Mouse (Mus musculus): ENCODE measurements around the gene Hs3st4. TPM values are rescaled to one million over a fixed set of nuclear protein-coding genes. Genes with fewer than 3 reads are reported as not detected.

Hs3st4 gene
- polyA plus RNA-seq, 1 experiment from 2014 or later, result 1.6 TPM

DNA sequence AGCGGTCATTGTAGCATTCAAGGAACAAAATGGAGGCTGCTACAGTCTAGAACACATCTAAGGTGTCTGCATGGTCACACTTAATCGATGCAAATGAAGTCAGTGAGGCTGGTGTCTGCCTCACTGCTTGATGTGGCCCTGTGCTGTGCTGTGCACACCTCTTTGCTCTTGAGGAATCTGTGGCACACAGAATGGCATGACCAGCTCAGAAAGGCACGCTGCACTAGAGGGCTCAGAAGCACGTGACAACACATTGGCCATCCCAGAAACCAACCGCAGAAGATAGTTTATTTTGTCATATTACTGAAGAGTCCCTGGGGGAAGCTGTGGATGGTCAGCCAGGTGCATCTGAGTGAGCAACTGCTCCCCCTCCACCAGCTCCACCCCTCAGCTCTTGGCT is 44.2 kb downstream of the Hs3st4 start:
- Histone ChIP-seq H3K9ac (no peak overlapping the region), H3K27me3 (replicated peaks) (no peaks in the 10 kb centered on the region), H3K4me3 (no peak overlapping the region), H3K27ac (no peak overlapping the region), H3K36me3 (no peaks in the 10 kb centered on the region), H3K4me1 (no peaks in the 10 kb centered on the region), H3K9me3 (no peaks in the 10 kb centered on the region), H3K4me2 (replicated peaks) (no peak overlapping the region)
- no peak for ATAC-seq (ENCODE audit: low FRiP score, low read depth)
- WGBS, result 93% methylated on average over 5 of the region's 5 CpGs

- no peak for ATAC-seq (ENCODE audit: low FRiP score, low read depth)
- Histone ChIP-seq H3K27ac (no peak overlapping the region), H3K4me2 (replicated peaks) (no peak overlapping the region), H3K27me3 (replicated peaks) (no peaks in the 10 kb centered on the region), H3K9me3 (no peaks in the 10 kb centered on the region), H3K4me3 (no peak overlapping the region), H3K36me3 (no peaks in the 10 kb centered on the region), H3K9ac (no peak overlapping the region), H3K4me1 (no peaks in the 10 kb centered on the region)
- 37% methylated on average over 2 of the region's 2 CpGs for WGBS
Observed at GRCm38 (mm10) chr7:124032236-124032635, 49.6 kb downstream of the Hs3st4 start.

DNA sequence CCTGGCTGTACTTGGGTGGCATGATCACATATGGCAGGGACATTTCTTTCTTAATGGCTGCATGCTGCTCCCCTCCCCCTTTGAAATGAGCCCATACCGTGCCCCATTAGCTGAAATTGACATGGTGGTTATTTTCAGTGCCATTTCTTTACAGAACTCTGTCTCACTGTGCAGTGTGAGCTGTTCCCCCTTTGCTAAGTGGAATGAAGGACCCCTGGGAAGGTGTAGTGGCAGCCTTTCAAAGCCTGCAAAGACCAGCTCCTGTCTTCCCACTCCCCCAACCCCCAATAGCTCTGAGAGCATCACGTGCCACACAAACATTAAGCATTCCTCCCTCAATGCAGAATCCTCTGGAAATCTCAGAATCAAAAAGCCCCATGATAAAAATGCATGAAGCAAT is 50.7 kb downstream of the Hs3st4 start:
- no peaks in the 10 kb centered on the region for H3K27me3 ChIP-seq (replicated peaks)
- WGBS, result 69% methylated on average over 2 of the region's 2 CpGs
- H3K36me3 ChIP-seq, result no peaks in the 10 kb centered on the region
- H3K9me3 ChIP-seq, result no peaks in the 10 kb centered on the region
- no peak for ATAC-seq (ENCODE audit: low FRiP score, low read depth)
- H3K4me3 ChIP-seq, result no peak overlapping the region
- H3K4me1 ChIP-seq, result no peaks in the 10 kb centered on the region
- no peak overlapping the region for H3K27ac ChIP-seq
- H3K9ac ChIP-seq, result no peak overlapping the region
- no peak overlapping the region for H3K4me2 ChIP-seq (replicated peaks)

GRCm38 (mm10) chr7:124037281-124037700 is 54.6 kb downstream of the Hs3st4 start:
- Histone ChIP-seq H3K27ac (no peak overlapping the region), H3K4me3 (no peak overlapping the region)
- 61% methylated on average over 5 of the region's 5 CpGs for whole genome bisulfite sequencing

DNA sequence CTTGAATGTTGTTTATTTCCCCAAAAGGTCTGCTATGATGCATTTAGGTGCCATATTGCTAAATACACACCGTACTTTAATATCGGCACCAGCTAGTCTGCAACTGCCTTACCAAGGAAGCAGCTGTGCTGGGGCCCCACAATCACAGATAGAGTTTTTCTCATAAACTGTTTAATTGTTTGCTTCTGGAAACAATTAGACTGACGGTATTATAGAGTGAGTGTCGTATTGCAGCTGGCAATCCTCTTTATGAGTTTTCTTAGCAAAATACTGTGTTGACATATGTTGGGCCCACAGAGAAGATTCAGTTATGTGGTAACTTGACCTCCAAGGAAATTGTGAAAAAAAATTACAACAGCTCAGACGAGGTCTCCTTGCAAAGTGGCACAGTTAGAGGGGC is 56.5 kb downstream of the Hs3st4 start:
- H3K27me3 ChIP-seq (replicated peaks), result no peaks in the 10 kb centered on the region
- no peaks in the 10 kb centered on the region for H3K4me1 ChIP-seq
- H3K4me3 ChIP-seq, result no peak overlapping the region
- H3K9ac ChIP-seq, result no peak overlapping the region
- ATAC-seq (ENCODE audit: low FRiP score, low read depth), result no peak
- WGBS, result 81% methylated on average over 5 of the region's 5 CpGs
- H3K36me3 ChIP-seq, result no peaks in the 10 kb centered on the region
- H3K9me3 ChIP-seq, result no peaks in the 10 kb centered on the region
- H3K27ac ChIP-seq, result no peak overlapping the region
- no peak overlapping the region for H3K4me2 ChIP-seq (replicated peaks)

More at GRCm38 (mm10) chr7:124037281-124037700, 54.6 kb downstream of the Hs3st4 start:
- H3K9me3 ChIP-seq, result no peaks in the 10 kb centered on the region
- H3K27me3 ChIP-seq (replicated peaks), result no peaks in the 10 kb centered on the region
- H3K9ac ChIP-seq, result no peak overlapping the region
- no peaks in the 10 kb centered on the region for H3K4me1 ChIP-seq
- no peak overlapping the region for H3K4me2 ChIP-seq (replicated peaks)
- ATAC-seq (ENCODE audit: low FRiP score, low read depth), result no peak
- H3K36me3 ChIP-seq, result no peaks in the 10 kb centered on the region

- Histone ChIP-seq H3K9ac (no peak overlapping the region), H3K4me1 (no peaks in the 10 kb centered on the region), H3K27ac (no peak overlapping the region), H3K4me2 (replicated peaks) (no peak overlapping the region), H3K4me3 (no peak overlapping the region), H3K9me3 (no peaks in the 10 kb centered on the region), H3K36me3 (no peaks in the 10 kb centered on the region), H3K27me3 (replicated peaks) (no peaks in the 10 kb centered on the region)
- no peak for ATAC-seq (ENCODE audit: low FRiP score, low read depth)
Observed at GRCm38 (mm10) chr7:124047382-124047781, 64.7 kb downstream of the Hs3st4 start.

DNA sequence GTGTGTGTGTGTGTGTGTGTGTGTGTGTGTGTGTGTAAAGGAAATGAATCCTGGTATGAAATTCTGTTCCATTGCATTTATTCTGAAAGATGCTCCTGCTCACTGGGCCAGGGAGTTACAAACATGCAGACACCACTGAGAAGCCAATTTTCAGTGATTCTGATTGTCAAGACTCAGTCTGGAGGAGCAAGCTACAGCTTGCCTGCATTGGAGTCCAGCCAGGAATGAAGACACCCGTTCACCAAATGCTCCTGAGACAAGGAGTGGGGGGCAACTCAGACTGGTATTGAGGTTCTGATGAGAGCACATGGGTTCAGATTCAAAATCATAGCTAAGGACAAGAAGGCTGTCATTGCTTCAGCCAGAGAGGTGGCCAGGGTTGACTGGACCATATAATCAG is 66.3 kb downstream of the Hs3st4 start:
- no peak overlapping the region for H3K4me3 ChIP-seq
- no peak overlapping the region for H3K9ac ChIP-seq
- ATAC-seq (ENCODE audit: low FRiP score, low read depth), result no peak
- 95% methylated on average over 1 of the region's 1 CpGs for WGBS
- H3K36me3 ChIP-seq, result no peaks in the 10 kb centered on the region
- no peak overlapping the region for H3K27ac ChIP-seq
- H3K4me1 ChIP-seq, result no peaks in the 10 kb centered on the region
- no peak overlapping the region for H3K4me2 ChIP-seq (replicated peaks)
- no peaks in the 10 kb centered on the region for H3K9me3 ChIP-seq
- H3K27me3 ChIP-seq (replicated peaks), result no peaks in the 10 kb centered on the region

- Histone ChIP-seq H3K27ac (no peak overlapping the region), H3K4me3 (no peak overlapping the region), H3K36me3 (no peaks in the 10 kb centered on the region), H3K4me1 (no peaks in the 10 kb centered on the region), H3K9ac (no peak overlapping the region), H3K27me3 (replicated peaks) (no peaks in the 10 kb centered on the region), H3K9me3 (no peaks in the 10 kb centered on the region), H3K4me2 (replicated peaks) (no peak overlapping the region)
- WGBS, result 90% methylated on average over 5 of the region's 5 CpGs
- no peak for ATAC-seq (ENCODE audit: low FRiP score, low read depth)
Observed at GRCm38 (mm10) chr7:124050421-124050820, 67.8 kb downstream of the Hs3st4 start.

DNA sequence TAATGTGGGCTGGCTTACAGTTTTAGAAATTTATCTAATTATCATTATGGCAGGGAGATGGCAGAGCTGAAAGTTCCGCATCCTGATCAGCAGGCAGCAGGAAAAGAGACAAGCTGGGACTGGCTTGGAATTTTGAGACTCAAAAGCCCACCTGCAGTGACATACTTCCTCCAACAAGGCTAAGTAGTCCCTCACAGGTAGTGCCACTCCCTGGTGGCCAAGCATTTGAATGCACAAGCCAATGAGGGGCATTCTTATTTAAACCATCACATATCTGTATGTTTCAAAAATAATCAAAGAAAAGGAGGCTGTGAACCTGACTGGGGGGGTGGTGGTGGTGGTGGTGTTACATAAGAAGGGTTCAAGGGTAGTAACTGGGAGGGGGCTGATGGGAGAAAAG is 101.1 kb downstream of the Hs3st4 start:
- no peak overlapping the region for H3K4me3 ChIP-seq
- no peaks in the 10 kb centered on the region for H3K36me3 ChIP-seq
- 75% methylated on average over 1 of the region's 1 CpGs for WGBS
- no peak overlapping the region for H3K27ac ChIP-seq
- H3K4me1 ChIP-seq, result no peaks in the 10 kb centered on the region
- no peaks in the 10 kb centered on the region for H3K9me3 ChIP-seq
- H3K9ac ChIP-seq, result no peak overlapping the region
- H3K27me3 ChIP-seq (replicated peaks), result no peaks in the 10 kb centered on the region
- H3K4me2 ChIP-seq (replicated peaks), result no peak overlapping the region
- no peak for ATAC-seq (ENCODE audit: low FRiP score, low read depth)

DNA sequence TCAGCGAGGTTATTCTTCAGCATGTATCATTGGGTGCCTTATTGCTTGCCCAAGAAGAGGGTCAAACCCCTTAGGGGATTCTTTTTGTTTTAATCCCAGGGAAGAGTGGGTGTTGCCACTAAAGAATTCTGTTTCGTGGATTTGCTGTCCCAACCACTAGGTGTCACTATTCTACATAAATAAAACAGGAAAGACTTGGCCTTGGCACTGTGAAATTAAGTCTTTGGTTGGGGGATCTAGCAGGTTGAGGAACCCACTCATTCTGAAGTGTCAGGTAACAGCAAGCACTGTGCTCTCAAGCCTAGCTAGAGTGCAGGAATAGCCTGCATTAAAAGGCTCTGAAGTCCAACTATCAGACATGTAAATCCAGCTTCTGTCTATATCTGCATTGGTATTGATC is 146.3 kb downstream of the Hs3st4 start:
- Histone ChIP-seq H3K36me3 (no peaks in the 10 kb centered on the region), H3K4me3 (no peak overlapping the region), H3K27ac (no peak overlapping the region), H3K4me2 (replicated peaks) (no peak overlapping the region), H3K9ac (no peak overlapping the region), H3K4me1 (no peaks in the 10 kb centered on the region), H3K27me3 (replicated peaks) (no peaks in the 10 kb centered on the region), H3K9me3 (no peaks in the 10 kb centered on the region)
- 10% methylated on average over 2 of the region's 2 CpGs for WGBS
- no peak for ATAC-seq (ENCODE audit: low FRiP score, low read depth)

- WGBS, result 69% methylated on average over 7 of the region's 7 CpGs
- Histone ChIP-seq H3K27ac (no peak overlapping the region), H3K4me3 (no peak overlapping the region), H3K4me2 (replicated peaks) (no peak overlapping the region), H3K27me3 (replicated peaks) (no peaks in the 10 kb centered on the region), H3K9ac (no peak overlapping the region), H3K4me1 (no peaks in the 10 kb centered on the region), H3K9me3 (no peaks in the 10 kb centered on the region), H3K36me3 (no peaks in the 10 kb centered on the region)
- ATAC-seq (ENCODE audit: low FRiP score, low read depth), result no peak
Observed at GRCm38 (mm10) chr7:124131312-124131711, 148.6 kb downstream of the Hs3st4 start.

DNA sequence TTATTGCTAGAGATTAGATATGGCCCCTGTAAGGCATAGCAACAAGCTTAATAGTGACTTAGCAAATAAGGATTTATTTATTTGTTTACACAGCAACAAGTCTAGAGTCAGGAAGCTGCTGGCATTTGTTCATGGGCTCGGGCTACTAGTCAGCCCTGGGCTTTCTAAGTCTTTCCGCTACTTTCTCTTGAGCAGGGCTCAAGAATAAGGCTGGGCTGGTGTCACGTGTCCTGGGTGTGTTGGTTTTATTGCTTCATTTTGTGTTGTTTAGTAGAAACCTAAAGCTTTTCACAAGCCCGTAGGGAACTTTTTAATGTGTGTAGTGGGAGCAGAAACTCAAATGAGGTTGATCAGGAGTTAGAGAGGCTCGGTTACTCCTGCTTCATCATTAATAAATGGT is 153.5 kb downstream of the Hs3st4 start:
- Histone ChIP-seq H3K4me3 (no peak overlapping the region), H3K4me2 (replicated peaks) (no peak overlapping the region), H3K36me3 (no peaks in the 10 kb centered on the region), H3K4me1 (no peaks in the 10 kb centered on the region), H3K27ac (no peak overlapping the region), H3K9me3 (no peaks in the 10 kb centered on the region), H3K27me3 (replicated peaks) (no peaks in the 10 kb centered on the region), H3K9ac (no peak overlapping the region)
- ATAC-seq (ENCODE audit: low FRiP score, low read depth), result no peak
- 70% methylated on average over 5 of the region's 5 CpGs for WGBS

DNA sequence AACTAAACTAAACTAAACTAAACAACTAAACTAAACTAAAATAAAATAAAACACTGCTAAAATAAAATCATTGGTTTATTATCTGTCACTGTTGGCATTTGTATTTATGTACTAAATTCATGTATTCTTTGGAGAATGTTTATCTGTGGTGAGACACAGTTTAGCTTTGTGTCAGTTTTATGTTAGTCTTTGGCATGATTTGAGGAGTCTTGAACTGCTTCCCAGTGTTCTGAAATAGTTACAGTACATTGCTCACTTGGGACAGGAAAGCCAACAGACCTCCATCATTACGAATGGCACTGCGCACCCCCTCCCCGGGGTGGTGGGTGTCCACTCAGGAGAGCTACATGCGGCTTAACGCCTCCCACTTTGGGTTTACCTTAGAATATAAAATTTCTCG is 158.6 kb downstream of the Hs3st4 start:
- no peak overlapping the region for H3K4me3 ChIP-seq
- H3K4me2 ChIP-seq (replicated peaks), result no peak overlapping the region
- no peak for ATAC-seq (ENCODE audit: low FRiP score, low read depth)
- WGBS, result 97% methylated on average over 6 of the region's 6 CpGs
- H3K27ac ChIP-seq, result no peak overlapping the region
- no peaks in the 10 kb centered on the region for H3K36me3 ChIP-seq
- H3K9me3 ChIP-seq, result no peaks in the 10 kb centered on the region
- H3K4me1 ChIP-seq, result no peaks in the 10 kb centered on the region
- no peaks in the 10 kb centered on the region for H3K27me3 ChIP-seq (replicated peaks)
- no peak overlapping the region for H3K9ac ChIP-seq

- Histone ChIP-seq H3K9me3 (no peaks in the 10 kb centered on the region), H3K27me3 (replicated peaks) (no peaks in the 10 kb centered on the region), H3K4me1 (no peaks in the 10 kb centered on the region), H3K27ac (no peak overlapping the region), H3K36me3 (no peaks in the 10 kb centered on the region), H3K4me3 (no peak overlapping the region), H3K9ac (no peak overlapping the region), H3K4me2 (replicated peaks) (no peak overlapping the region)
- WGBS, result 78% methylated on average over 2 of the region's 2 CpGs
- no peak for ATAC-seq (ENCODE audit: low FRiP score, low read depth)
Observed at GRCm38 (mm10) chr7:124150901-124151300, 168.2 kb downstream of the Hs3st4 start.

All from neural tube, embryonic 12.5 days (tissue).